Mouse (Mus musculus): ENCODE measurements at regions not wholly inside any gene's neighbourhood (a gene's known extent, or its start where the extent isn't known, plus 50 kb on each side); places are given as distances from the start of the nearest gene placed in this dataset.

- no peak for DNase-seq (ENCODE audit: low spot score in 2 of 2)
Observed at GRCm38 (mm10) chr5:64401737-64402136, 245.6 kb downstream of the Tbc1d1 start.

- DNase-seq (ENCODE audit: low spot score in 2 of 2): no peak
Observed at GRCm38 (mm10) chr5:64403077-64403981, 247.2 kb downstream of the Tbc1d1 start.

- DNase-seq (ENCODE audit: low spot score in 2 of 2): no peak
Observed at GRCm38 (mm10) chr5:64403982-64404345, 247.9 kb downstream of the Tbc1d1 start.

GRCm38 (mm10) chr5:64404512-64404911 is 248.4 kb downstream of the Tbc1d1 start:
- DNase-seq (ENCODE audit: low spot score in 2 of 2): no peak

GRCm38 (mm10) chr5:64408938-64409337 is 252.8 kb downstream of the Tbc1d1 start:
- no peak for DNase-seq (ENCODE audit: low spot score in 2 of 2)

- no peak for DNase-seq (ENCODE audit: low spot score in 2 of 2)
Observed at GRCm38 (mm10) chr5:64410621-64411020, 254.5 kb downstream of the Tbc1d1 start.

GRCm38 (mm10) chr5:64414519-64414918 is 258.4 kb downstream of the Tbc1d1 start:
- DNase-seq (ENCODE audit: low spot score in 2 of 2): no peak

- no peak for DNase-seq (ENCODE audit: low spot score in 2 of 2)
Observed at GRCm38 (mm10) chr5:64419395-64419794, 263.3 kb downstream of the Tbc1d1 start.

GRCm38 (mm10) chr5:64422787-64423587 is 266.9 kb downstream of the Tbc1d1 start:
- DNase-seq (ENCODE audit: low spot score in 2 of 2): no peak

- no peak for DNase-seq (ENCODE audit: low spot score in 2 of 2)
Observed at GRCm38 (mm10) chr5:64428822-64429221, 272.7 kb downstream of the Tbc1d1 start.

GRCm38 (mm10) chr5:64430501-64430900 is 274.4 kb downstream of the Tbc1d1 start:
- DNase-seq (ENCODE audit: low spot score in 2 of 2): no peak

GRCm38 (mm10) chr5:64431624-64432023 is 275.5 kb downstream of the Tbc1d1 start:
- no peak for DNase-seq (ENCODE audit: low spot score in 2 of 2)

GRCm38 (mm10) chr5:64433786-64434185 is 277.7 kb downstream of the Tbc1d1 start:
- no peak for DNase-seq (ENCODE audit: low spot score in 2 of 2)

- DNase-seq (ENCODE audit: low spot score in 2 of 2): no peak
Observed at GRCm38 (mm10) chr5:64435491-64435890, 279.4 kb downstream of the Tbc1d1 start.

GRCm38 (mm10) chr5:64435958-64436357 is 279.9 kb downstream of the Tbc1d1 start:
- no peak for DNase-seq (ENCODE audit: low spot score in 2 of 2)

- DNase-seq (ENCODE audit: low spot score in 2 of 2): peak in 1 of 2 experiments; percentile 15
Observed at GRCm38 (mm10) chr5:64437720-64438119, 281.6 kb downstream of the Tbc1d1 start.

- no peak for DNase-seq (ENCODE audit: low spot score in 2 of 2)
Observed at GRCm38 (mm10) chr5:64438446-64439134, 282.5 kb downstream of the Tbc1d1 start.

GRCm38 (mm10) chr5:64447847-64448246 is 291.7 kb downstream of the Tbc1d1 start:
- DNase-seq (ENCODE audit: low spot score in 2 of 2): no peak

GRCm38 (mm10) chr5:64452668-64453334 is 296.7 kb downstream of the Tbc1d1 start:
- no peak for DNase-seq (ENCODE audit: low spot score in 2 of 2)

- no peak for DNase-seq (ENCODE audit: low spot score in 2 of 2)
Observed at GRCm38 (mm10) chr5:64459807-64460206, 303.7 kb downstream of the Tbc1d1 start.

- DNase-seq (ENCODE audit: low spot score in 2 of 2): no peak
Observed at GRCm38 (mm10) chr5:64460891-64461290, 304.8 kb downstream of the Tbc1d1 start.
